Mouse (Mus musculus) cortical plate, adult 2 months (tissue): ENCODE measurements around the gene Prss41. TPM values are rescaled to one million over a fixed set of nuclear protein-coding genes. Genes with fewer than 3 reads are reported as not detected.

Experiments used
- H3K27ac ChIP-seq: fragments of 200-500 bp; 2 replicates; pipeline ENCODE4 v1.5.1; 2012; ENCODE audit warnings: low read length, control low read depth, inconsistent platforms; ENCODE audit not compliant: insufficient read depth
- H3K4me1 ChIP-seq: fragments of 200-500 bp; 2 replicates; pipeline ENCODE4 v1.6.1; 2011; ENCODE audit warnings: low read length; ENCODE audit not compliant: control insufficient read depth, insufficient read depth
- H3K4me3 ChIP-seq: fragments of 200-500 bp; 2 replicates; pipeline ENCODE4 v1.5.1; 2011; ENCODE audit warnings: mild to moderate bottlenecking, low read length, control low read depth; ENCODE audit not compliant: insufficient read depth
- CTCF ChIP-seq: fragments of 200-500 bp; IDR thresholded peaks from 2 replicates; pipeline ENCODE4 v1.5.1; 2011; ENCODE audit warnings: mild to moderate bottlenecking, control low read depth, low read length; ENCODE audit not compliant: insufficient read depth; ENCODE audit errors: extremely low read depth
- POLR2A ChIP-seq: fragments of 200-500 bp; IDR thresholded peaks from 2 replicates; pipeline ENCODE4 v1.6.1; 2011; ENCODE audit warnings: mild to moderate bottlenecking, low read length, control low read depth; ENCODE audit not compliant: insufficient read depth; ENCODE audit errors: extremely low read depth
- polyA plus RNA-seq: library from polyadenylated mRNA; depleted of rRNA; stranded (reverse); fragments of >200 nt; gene quantifications from 2 replicates; pipeline ENCODE4 v1.2.3, GENCODE M21; 2012

The Prss41 gene
- polyA plus RNA-seq, 1 experiment: 0.29 TPM

DNA sequence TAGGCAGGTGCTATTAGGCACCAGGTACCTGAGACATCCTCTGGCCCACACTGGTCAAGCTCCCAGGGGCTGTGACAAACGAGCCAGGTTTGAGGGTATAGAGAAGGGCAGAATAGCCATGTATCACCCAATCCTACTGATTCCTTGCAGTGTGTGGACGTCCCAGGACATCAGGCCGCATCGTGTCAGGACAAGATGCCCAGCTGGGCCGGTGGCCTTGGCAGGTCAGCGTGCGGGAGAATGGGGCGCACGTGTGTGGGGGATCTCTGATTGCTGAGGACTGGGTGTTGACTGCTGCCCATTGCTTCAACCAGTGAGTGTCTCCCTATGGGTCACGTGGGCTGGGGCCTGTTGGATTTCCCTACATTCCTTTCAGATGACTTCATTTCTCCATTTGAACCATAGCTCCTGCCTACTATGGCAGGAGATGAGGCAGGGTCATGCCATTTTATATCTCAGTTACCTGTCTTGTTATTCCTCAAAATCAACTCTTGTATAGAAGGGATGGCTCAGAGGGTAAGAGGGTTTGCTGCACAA, 10.3 kb upstream of the Prss41 start:
- H3K27ac ChIP-seq: no peak overlapping the region
- no peaks in the 10 kb centered on the region for H3K4me1 ChIP-seq
- no peak overlapping the region for H3K4me3 ChIP-seq
- no peak for TF ChIP-seq POLR2A
- no peak for TF ChIP-seq CTCF

DNA sequence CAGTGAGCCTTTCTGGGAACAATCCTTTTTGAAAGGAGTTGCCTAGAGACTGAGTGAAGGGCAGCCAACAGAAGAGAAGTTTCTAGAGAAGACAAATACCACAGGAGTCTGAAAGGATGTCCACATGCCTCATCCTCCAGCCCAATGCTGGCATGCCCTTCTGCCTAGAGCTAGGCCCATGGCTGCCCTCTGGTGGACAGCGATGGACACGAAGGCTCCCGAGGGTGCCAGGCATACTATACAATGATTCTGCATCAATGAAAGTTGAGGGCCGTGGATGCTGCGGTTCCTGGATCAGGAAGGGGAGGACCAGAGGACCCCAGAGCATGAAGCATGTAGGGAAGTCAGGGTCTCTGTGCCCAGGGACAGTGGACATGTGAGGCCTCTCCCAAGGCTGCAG, 9.3 kb upstream of the Prss41 start:
- Histone ChIP-seq H3K4me3 (no peak overlapping the region), H3K27ac (no peak overlapping the region), H3K4me1 (no peaks in the 10 kb centered on the region)
- no peak for TF ChIP-seq POLR2A
- peak; percentile 28; the same call in 1 of the 2 replicates for TF ChIP-seq CTCF

DNA sequence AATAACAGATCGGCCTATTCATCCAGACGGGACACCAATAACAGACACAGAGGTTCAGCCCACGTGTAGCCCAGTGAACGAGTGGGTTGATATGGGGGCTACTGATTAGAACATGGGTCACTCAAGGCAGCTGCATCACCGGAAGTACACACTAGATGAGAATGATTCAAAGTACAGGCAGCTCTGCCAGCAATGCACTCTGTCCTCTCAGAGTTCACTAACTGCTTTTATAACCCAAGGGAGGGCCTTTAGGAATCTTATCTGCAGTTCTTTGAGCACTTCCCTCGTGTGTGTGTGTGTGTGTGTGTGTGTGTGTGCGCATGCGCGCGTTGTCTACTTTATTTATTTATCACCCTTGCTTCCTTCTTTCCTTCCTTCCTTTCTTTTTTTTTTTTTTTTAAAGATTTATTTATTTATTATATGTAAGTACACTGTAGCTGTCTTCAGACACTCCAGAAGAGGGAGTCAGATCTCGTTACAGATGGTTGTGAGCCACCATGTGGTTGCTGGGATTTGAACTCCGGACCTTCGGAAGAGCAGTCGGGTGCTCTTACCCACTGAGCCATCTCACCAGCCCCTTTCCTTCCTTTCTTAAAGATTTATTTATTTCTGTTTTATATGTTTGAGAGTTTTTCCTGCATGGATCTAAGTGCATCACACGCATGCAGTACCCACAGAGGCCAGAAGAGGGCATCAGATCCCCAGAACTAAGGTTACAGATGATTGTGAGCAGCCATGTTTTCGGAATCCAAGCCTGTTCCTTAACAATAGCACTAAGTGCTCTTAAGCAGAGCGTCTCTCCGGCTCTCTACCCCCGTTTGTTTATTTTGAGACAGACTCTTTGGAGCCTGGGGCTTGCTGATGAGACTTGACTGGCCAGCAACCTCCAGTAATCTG, 7.1 kb upstream of the Prss41 start:
- no peak overlapping the region for H3K27ac ChIP-seq
- H3K4me3 ChIP-seq: no peak overlapping the region
- no peaks in the 10 kb centered on the region for H3K4me1 ChIP-seq
- TF ChIP-seq POLR2A: no peak
- TF ChIP-seq CTCF: peak; percentile 75

DNA sequence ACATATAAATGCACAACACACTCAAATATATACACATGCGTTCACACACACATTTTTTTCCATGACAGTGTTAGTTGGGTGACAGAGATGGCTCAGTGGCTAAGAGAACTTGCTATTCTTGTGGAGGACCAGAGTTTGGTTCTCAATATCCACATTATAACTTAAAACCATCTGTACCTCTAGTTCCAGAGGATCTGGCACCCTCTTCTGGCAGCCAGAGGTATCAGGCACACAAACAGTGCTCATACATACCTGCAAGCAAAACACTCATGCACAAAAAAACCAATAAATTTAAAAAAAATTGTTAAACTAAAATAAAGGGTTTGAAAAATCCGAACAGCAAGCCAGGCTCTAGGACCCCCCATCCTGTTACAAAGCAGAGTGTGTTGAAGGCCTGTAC, 6.1 kb upstream of the Prss41 start:
- no peak overlapping the region for H3K4me3 ChIP-seq

DNA sequence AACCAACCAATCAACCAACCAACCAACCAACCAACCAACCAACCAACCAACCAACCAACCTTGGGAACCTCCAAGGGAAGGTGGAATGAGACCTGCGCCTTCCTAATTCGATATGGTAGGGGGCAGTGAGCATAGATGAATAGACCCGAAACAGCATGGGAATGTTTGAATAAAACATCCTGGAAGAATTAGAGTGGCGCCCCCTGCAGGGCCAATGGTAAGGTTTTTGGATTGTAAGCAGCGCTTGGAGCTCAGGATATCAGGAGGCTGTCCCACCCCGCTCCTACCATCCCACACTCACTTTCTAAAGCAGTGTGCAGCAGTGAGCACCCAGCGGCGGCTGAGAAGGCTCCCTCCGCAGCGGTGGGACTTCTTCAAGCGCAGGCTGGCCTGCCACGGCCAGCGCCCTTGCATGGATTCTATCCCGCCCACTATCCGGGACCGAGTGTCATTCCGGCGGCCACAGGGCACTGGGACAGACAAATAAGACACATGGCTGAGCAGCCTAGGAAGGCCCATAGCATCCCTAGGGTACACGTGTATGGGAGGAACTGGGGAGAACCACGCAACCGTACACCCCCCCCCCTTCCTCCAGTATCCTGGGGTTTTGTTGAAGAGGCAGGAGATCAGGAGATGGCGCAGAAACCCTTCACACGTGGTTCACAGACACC, 696 bp downstream of the Prss41 start:
- H3K4me3 ChIP-seq: no peak overlapping the region

More for the DNA sequence above, 6.1 kb upstream of the Prss41 start:
- no peaks in the 10 kb centered on the region for H3K4me1 ChIP-seq
- TF ChIP-seq POLR2A (no peak), CTCF (0 out of 2 replicates have a peak, but pooled peaks have one; percentile 5)
- H3K27ac ChIP-seq: no peak overlapping the region

DNA sequence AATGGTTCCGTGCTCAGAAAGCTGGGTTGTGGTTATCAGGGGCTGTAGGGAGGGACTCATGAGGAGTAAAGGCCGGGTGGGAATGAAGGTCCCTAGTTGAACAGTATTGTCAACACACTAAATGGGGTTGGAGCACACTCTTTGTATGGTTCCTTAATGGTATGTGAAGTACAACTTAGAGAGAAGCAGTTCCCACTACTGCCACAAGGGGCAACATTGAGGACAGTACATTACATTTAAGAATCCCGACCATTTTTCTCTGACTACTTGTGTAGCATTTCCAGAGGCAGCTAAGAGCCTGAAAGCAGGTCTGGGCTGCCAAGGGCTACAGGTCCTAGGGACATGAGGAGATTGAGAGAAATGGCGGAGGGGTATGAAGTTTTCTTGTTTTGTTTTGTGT, 2.8 kb downstream of the Prss41 start:
- peak; percentile 42 for TF ChIP-seq CTCF
- no peak for TF ChIP-seq POLR2A
- H3K27ac ChIP-seq: no peak overlapping the region
- no peak overlapping the region for H3K4me3 ChIP-seq
- H3K4me1 ChIP-seq: no peaks in the 10 kb centered on the region

More for the DNA sequence above, 696 bp downstream of the Prss41 start:
- H3K27ac ChIP-seq: no peak overlapping the region
- no peaks in the 10 kb centered on the region for H3K4me1 ChIP-seq
- TF ChIP-seq POLR2A: no peak
- TF ChIP-seq CTCF: no peak

DNA sequence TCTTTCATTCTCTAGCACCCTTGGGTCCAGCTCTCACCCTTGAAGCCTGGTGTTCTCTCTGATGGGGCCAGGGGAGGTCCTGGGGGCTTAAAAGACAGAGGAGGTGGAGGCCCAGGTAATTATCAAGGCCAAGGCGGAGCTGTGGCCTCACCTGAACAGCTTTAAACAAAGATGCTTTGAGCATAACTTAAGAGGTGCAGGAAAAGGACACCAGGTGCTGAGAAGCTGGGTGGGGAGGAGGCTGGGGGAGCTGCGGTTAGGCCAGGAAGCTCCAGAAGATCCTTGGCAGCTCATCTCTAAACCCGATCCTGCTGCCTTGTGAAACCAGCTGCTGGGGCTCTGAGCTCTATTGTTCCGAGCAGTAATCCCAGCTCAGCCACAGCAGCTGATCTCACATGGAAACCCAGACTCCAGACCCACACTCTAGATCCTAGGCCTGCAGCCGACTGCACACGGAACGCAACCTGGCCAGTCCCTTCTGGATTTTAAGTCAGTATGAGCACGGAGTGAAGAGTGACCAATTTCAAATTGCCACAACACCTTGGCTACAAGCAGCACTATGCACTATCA, 7.9 kb downstream of the Prss41 start, which contains the start of gene Prss33:
Gene Prss33, minus strand, starts transcription at position 51 of the 570 bp plus-strand sequence.
- TF ChIP-seq CTCF: no peak
- no peak for TF ChIP-seq POLR2A
- Histone ChIP-seq H3K4me3 (no peak within 1 kb of the TSS), H3K4me1 (no peaks in the 10 kb centered on the region), H3K27ac (no peak within 1 kb of the TSS)

DNA sequence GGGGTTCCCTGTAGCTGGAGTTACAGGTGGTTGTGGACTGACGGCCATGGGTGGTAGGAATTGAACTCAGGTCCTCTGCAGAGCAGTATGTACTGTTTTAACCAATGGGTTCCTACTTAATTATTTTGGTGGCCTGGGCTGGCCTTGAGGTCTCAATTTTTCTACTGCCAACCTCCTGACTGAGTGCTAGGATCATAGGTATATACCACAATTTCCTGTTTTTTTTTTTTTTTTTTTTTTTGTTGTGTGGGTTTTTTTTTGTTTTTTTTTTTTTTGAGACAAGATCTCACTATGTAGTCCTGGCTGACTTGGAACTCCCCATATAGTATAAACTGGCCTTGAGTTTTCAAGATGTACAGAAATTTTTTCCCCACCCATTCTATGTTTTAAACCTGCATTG, 12.8 kb downstream of the Prss41 start:
- H3K27ac ChIP-seq: no peak overlapping the region
- H3K4me1 ChIP-seq: no peaks in the 10 kb centered on the region; the same call in 1 of the 2 replicates
- TF ChIP-seq CTCF: no peak
- no peak for TF ChIP-seq POLR2A
- H3K4me3 ChIP-seq: no peak overlapping the region

DNA sequence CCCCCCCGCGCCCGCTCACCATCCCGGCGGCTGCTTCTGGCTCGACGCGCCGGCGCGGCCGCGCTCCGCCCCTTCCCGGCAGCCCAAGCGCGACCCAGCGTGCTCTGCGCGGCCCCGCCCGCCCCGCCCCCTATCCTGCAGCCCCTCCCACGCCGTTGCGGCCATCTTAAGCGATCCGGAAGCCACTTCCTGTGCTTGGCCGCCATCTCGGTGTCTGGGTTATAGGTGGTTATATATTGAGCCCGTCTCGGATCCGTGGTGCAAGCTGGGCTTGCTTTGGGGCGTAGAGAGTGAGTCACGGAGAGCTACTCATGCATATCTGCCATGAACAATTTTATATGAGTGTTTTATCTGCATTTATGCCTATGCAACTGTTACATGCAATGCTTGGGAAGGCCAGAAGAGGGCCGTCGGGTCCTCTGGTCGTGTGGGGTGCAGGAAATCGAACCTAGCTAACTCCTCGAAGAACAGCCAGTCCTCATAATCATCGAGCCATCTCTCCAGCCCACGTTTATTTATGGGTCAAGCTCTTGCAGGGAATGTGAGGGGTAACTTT, 14.8 kb downstream of the Prss41 start, which contains the start of gene Elob:
Gene Elob, minus strand, starts transcription at position 73 of the 556 bp plus-strand sequence.
- peak within 1 kb of the TSS; percentile 74 for H3K4me3 ChIP-seq

More for the DNA sequence above, 14.8 kb downstream of the Prss41 start, which contains the start of gene Elob:
- Histone ChIP-seq H3K27ac (peak within 1 kb of the TSS; percentile 87), H3K4me1 (no peaks in the 10 kb centered on the region; the same call in 1 of the 2 replicates)
- peak; percentile 49; the same call in 1 of the 2 replicates for TF ChIP-seq CTCF
- 0 out of 2 replicates have a peak, but pooled peaks have one; percentile 25 for TF ChIP-seq POLR2A
